Mouse (Mus musculus) stomach, embryonic 16.5 days (tissue): ENCODE measurements around the gene Ginm1. TPM values are rescaled to one million over a fixed set of nuclear protein-coding genes. Genes with fewer than 3 reads are reported as not detected.

Experiments
- ATAC-seq: fragments of 200-750 bp; cut with Nextera tagmentation; 2 replicates; pipeline ENCODE4 v1.8.0; 2017; ENCODE audit warnings: moderate number of reproducible peaks, moderate TSS enrichment; ENCODE audit not compliant: insufficient read depth, low FRiP score
- H3K27ac ChIP-seq: fragments of 300-500 bp; sonication (generic); 2 replicates; pipeline ENCODE4 v1.5.1; 2014; ENCODE audit warnings: low read length
- H3K27me3 ChIP-seq: fragments of 300-500 bp; sonication (generic); 2 replicates; pipeline ENCODE4 v1.6.1; 2014; ENCODE audit warnings: low read length, control low read depth, mixed read lengths; ENCODE audit not compliant: control insufficient read depth, insufficient read depth
- H3K36me3 ChIP-seq: fragments of 300-500 bp; sonication (generic); 2 replicates; pipeline ENCODE4 v1.6.1; 2014; ENCODE audit warnings: low read length; ENCODE audit not compliant: control insufficient read depth, insufficient read depth
- H3K4me1 ChIP-seq: fragments of 300-500 bp; sonication (generic); 2 replicates; pipeline ENCODE4 v1.6.1; 2014; ENCODE audit warnings: low read length, control low read depth, mixed read lengths; ENCODE audit not compliant: control insufficient read depth, insufficient read depth
- H3K4me2 ChIP-seq: fragments of 300-500 bp; sonication (generic); 2 replicates; pipeline ENCODE4 v1.6.1; 2014; ENCODE audit warnings: low read depth, low read length, mixed read lengths
- H3K4me3 ChIP-seq: fragments of 300-500 bp; sonication (generic); replicated peaks from 2 replicates; pipeline ENCODE4 v1.5.1; 2014; ENCODE audit warnings: mild to moderate bottlenecking, low read length
- H3K9ac ChIP-seq: fragments of 300-500 bp; sonication (generic); 2 replicates; pipeline ENCODE4 v1.6.1; 2014; ENCODE audit warnings: low read length
- H3K9me3 ChIP-seq: fragments of 300-500 bp; sonication (generic); replicated peaks from 2 replicates; pipeline ENCODE4 v1.6.1; 2016; ENCODE audit warnings: low read length, control low read depth; ENCODE audit not compliant: control insufficient read depth
- whole genome bisulfite sequencing: fragments of 180-500 bp; shearing (Covaris S2); extraction: QIAGEN DNeasy Blood & Tissue Kit; methylation state at CpG from one replicate; pipeline ENCODE4 v1.1.7; 2014; 5-methylcytosine and 5-hydroxymethylcytosine counted together
- polyA plus RNA-seq: library from polyadenylated mRNA; unstranded; fragments of >200 nt; fragmentation: Nextera tagmentation; extraction: Ambion mirVana; gene quantifications from 2 replicates; pipeline ENCODE4 v1.2.1, GENCODE M21; 2015

The Ginm1 gene
- polyA plus RNA-seq, 1 experiment from 2014 or later = 81.7 TPM

GRCm38 (mm10) chr10:7834671-7835225 is 42.1 kb upstream of the Ginm1 start:
- no peaks in the 10 kb centered on the region for H3K36me3 ChIP-seq
- peaks cover 3% of the 10 kb centered on the region; the same call in 1 of the 2 replicates for H3K4me1 ChIP-seq
- H3K27me3 ChIP-seq = no peaks in the 10 kb centered on the region
- WGBS = 60% methylated on average over 10 of the region's 10 CpGs
- no peak overlapping the region for H3K9ac ChIP-seq
- H3K9me3 ChIP-seq = no peaks in the 10 kb centered on the region
- H3K27ac ChIP-seq = no peak overlapping the region
- ATAC-seq = no peak
- no peak overlapping the region for H3K4me2 ChIP-seq
- no peak overlapping the region for H3K4me3 ChIP-seq

- WGBS = 78% methylated on average over 9 of the region's 9 CpGs
- no peak for ATAC-seq
- no peaks in the 10 kb centered on the region for H3K9me3 ChIP-seq
Observed at GRCm38 (mm10) chr10:7833377-7834165, 40.9 kb upstream of the Ginm1 start.

GRCm38 (mm10) chr10:7832171-7832676 is 39.6 kb upstream of the Ginm1 start, which contains the start of gene Zc3h12d:
Gene Zc3h12d (plus strand): TSS chr10:7832470.
- H3K4me2 ChIP-seq = peak within 1 kb of the TSS; percentile 50
- H3K9me3 ChIP-seq = no peaks in the 10 kb centered on the region
- peak; percentile 91 for ATAC-seq
- H3K9ac ChIP-seq = peak within 1 kb of the TSS; percentile 67
- WGBS = 2% methylated on average over 15 of the region's 15 CpGs
- H3K4me1 ChIP-seq = peaks cover 3% of the 10 kb centered on the region; the same call in 1 of the 2 replicates
- H3K36me3 ChIP-seq = no peaks in the 10 kb centered on the region
- no peaks in the 10 kb centered on the region for H3K27me3 ChIP-seq
- peak within 1 kb of the TSS; percentile 49; the same call in 1 of the 2 replicates for H3K27ac ChIP-seq
- peak within 1 kb of the TSS; percentile 26 for H3K4me3 ChIP-seq

More at GRCm38 (mm10) chr10:7833377-7834165, 40.9 kb upstream of the Ginm1 start:
- Histone ChIP-seq H3K4me2 (no peak overlapping the region), H3K9ac (no peak overlapping the region), H3K4me1 (peaks cover 3% of the 10 kb centered on the region; the same call in 1 of the 2 replicates), H3K36me3 (no peaks in the 10 kb centered on the region), H3K27ac (no peak overlapping the region), H3K27me3 (no peaks in the 10 kb centered on the region), H3K4me3 (no peak overlapping the region)

- H3K36me3 ChIP-seq = peaks cover 4% of the 10 kb centered on the region; the same call in 1 of the 2 replicates
- no peak overlapping the region for H3K27ac ChIP-seq
- 89% methylated on average over 9 of the region's 9 CpGs for whole genome bisulfite sequencing
- H3K9ac ChIP-seq = no peak overlapping the region
- H3K4me2 ChIP-seq = no peak overlapping the region
- H3K4me1 ChIP-seq = no peaks in the 10 kb centered on the region
- no peaks in the 10 kb centered on the region for H3K9me3 ChIP-seq
- no peak for ATAC-seq
- no peaks in the 10 kb centered on the region for H3K27me3 ChIP-seq
- no peak overlapping the region for H3K4me3 ChIP-seq
Observed at GRCm38 (mm10) chr10:7826106-7826505, 33.5 kb upstream of the Ginm1 start.

GRCm38 (mm10) chr10:7825281-7825665 is 32.6 kb upstream of the Ginm1 start:
- Histone ChIP-seq H3K4me2 (no peak overlapping the region), H3K9me3 (no peaks in the 10 kb centered on the region), H3K27me3 (no peaks in the 10 kb centered on the region), H3K36me3 (peaks cover 4% of the 10 kb centered on the region; the same call in 1 of the 2 replicates), H3K4me1 (no peaks in the 10 kb centered on the region), H3K4me3 (no peak overlapping the region), H3K27ac (no peak overlapping the region), H3K9ac (no peak overlapping the region)
- ATAC-seq = no peak
- 85% methylated on average over 4 of the region's 4 CpGs for WGBS

- no peak overlapping the region for H3K27ac ChIP-seq
- ATAC-seq = no peak
- no peak overlapping the region for H3K4me3 ChIP-seq
- H3K36me3 ChIP-seq = peaks cover 4% of the 10 kb centered on the region; the same call in 1 of the 2 replicates
- no peak overlapping the region for H3K4me2 ChIP-seq
- WGBS = 86% methylated on average over 9 of the region's 9 CpGs
- H3K27me3 ChIP-seq = no peaks in the 10 kb centered on the region
- no peaks in the 10 kb centered on the region for H3K4me1 ChIP-seq
- no peaks in the 10 kb centered on the region for H3K9me3 ChIP-seq
- no peak overlapping the region for H3K9ac ChIP-seq
Observed at GRCm38 (mm10) chr10:7824663-7825280, 32.1 kb upstream of the Ginm1 start.

GRCm38 (mm10) chr10:7821981-7822380 is 29.4 kb upstream of the Ginm1 start:
- Histone ChIP-seq H3K4me1 (no peaks in the 10 kb centered on the region), H3K27ac (no peak overlapping the region), H3K9me3 (no peaks in the 10 kb centered on the region), H3K36me3 (peaks cover 4% of the 10 kb centered on the region; the same call in 1 of the 2 replicates), H3K4me3 (no peak overlapping the region), H3K9ac (no peak overlapping the region), H3K27me3 (no peaks in the 10 kb centered on the region), H3K4me2 (no peak overlapping the region)
- 94% methylated on average over 12 of the region's 12 CpGs for WGBS
- no peak for ATAC-seq

- 86% methylated on average over 5 of the region's 5 CpGs for WGBS
- Histone ChIP-seq H3K4me1 (no peaks in the 10 kb centered on the region), H3K4me3 (no peak overlapping the region), H3K4me2 (no peak overlapping the region), H3K9me3 (no peaks in the 10 kb centered on the region), H3K27ac (no peak overlapping the region), H3K9ac (no peak overlapping the region), H3K36me3 (peaks cover 4% of the 10 kb centered on the region), H3K27me3 (no peaks in the 10 kb centered on the region)
- no peak for ATAC-seq
Observed at GRCm38 (mm10) chr10:7820171-7820570, 27.5 kb upstream of the Ginm1 start.

- Histone ChIP-seq H3K27ac (no peak overlapping the region), H3K27me3 (no peaks in the 10 kb centered on the region), H3K4me2 (no peak overlapping the region), H3K4me1 (no peaks in the 10 kb centered on the region), H3K9ac (no peak overlapping the region), H3K36me3 (peaks cover 4% of the 10 kb centered on the region), H3K9me3 (no peaks in the 10 kb centered on the region), H3K4me3 (no peak overlapping the region)
- ATAC-seq = no peak
- 85% methylated on average over 4 of the region's 4 CpGs for WGBS
Observed at GRCm38 (mm10) chr10:7819603-7820002, 27.0 kb upstream of the Ginm1 start.
